Mouse (Mus musculus) retina, embryonic 14.5 days (tissue): ENCODE measurements around the gene Myh7b.
"Not testable (repeated sequence)": the region's sequence is repeated elsewhere in the genome, so short reads cannot be mapped to it uniquely, and the experiment has no call there.

ENCODE experiments used
- DNase-seq: peaks from one replicate; pipeline ENCODE4 v3.0.0-alpha.2; 2015; ENCODE audit warnings: low spot score

The Myh7b gene

GRCm38 (mm10) chr2:155604560-155605235, 6.3 kb upstream of the Myh7b start:
- no peak for DNase-seq

GRCm38 (mm10) chr2:155605236-155605589, 5.8 kb upstream of the Myh7b start:
- not testable (repeated sequence) for DNase-seq

GRCm38 (mm10) chr2:155606360-155606759, 4.7 kb upstream of the Myh7b start:
- DNase-seq, result no peak

GRCm38 (mm10) chr2:155611834-155612550, 980 bp downstream of the Myh7b start:
- DNase-seq, result no peak

DNA sequence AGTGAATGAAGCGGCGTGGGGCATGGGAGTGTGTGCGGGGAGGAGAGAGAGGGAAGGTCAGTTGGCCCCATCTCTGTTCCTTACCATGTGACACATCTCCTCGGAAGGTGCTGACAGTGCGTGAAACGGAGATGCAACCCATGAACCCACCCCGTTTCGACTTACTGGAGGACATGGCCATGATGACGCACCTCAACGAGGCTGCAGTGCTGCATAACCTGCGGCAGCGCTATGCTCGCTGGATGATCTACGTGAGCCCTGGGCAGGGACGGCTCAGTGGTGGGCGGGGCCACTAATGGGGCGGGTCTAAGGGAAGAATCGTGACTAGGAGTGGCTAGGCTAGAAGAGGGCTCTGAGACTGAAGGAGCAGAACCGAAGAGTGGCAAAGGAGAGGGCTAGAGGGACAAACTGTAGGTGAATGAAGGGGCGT, 2.3 kb downstream of the Myh7b start:
- peak; percentile 68 for DNase-seq

GRCm38 (mm10) chr2:155613953-155614352, 2.9 kb downstream of the Myh7b start:
- DNase-seq, result no peak

DNA sequence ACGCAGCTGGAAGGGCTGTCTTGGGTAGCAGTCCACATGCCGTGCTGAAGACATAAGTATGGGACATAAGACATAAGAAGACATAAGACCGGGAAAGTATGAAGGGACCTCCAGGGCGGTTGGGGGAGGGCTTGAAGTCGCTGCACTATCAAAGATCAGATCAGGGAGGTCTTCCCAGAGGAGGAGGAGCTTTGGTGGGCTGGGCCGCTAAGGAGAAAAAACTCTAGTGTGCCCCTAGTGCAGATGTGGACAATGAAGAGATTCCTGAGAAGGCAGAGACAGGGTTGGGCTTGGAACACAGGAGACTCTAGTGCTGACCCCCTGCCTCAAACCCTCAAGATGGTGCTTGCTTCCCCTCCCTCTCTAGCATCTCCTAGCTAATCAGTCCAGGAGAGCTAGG, 6.0 kb downstream of the Myh7b start:
- DNase-seq, result no peak

- peak; percentile 92 for DNase-seq
These were observed 8.8 kb downstream of the Myh7b start for GRCm38 (mm10) chr2:155619817-155620216.

DNA sequence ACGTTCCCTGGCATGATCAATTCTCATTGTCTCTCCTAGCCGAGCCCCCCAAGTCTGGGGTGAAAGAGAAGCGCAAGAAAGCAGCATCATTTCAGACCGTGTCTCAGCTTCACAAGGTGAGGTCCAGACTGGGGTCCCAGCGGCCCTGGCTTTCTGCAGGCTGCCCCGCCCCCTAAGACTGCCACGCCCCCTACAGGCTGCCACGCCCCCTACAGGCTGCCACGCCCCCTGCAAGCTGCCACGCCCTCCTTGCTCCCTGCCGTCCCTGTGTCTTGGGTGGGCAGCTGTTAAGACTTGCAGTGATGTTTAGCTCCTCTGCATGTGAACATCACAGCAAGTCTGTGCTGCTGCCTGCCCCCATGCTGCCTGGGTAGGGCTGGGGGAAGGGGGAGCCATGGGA, 11.6 kb downstream of the Myh7b start:
- DNase-seq, result no peak

GRCm38 (mm10) chr2:155623996-155624395, 13.0 kb downstream of the Myh7b start:
- DNase-seq, result no peak

DNA sequence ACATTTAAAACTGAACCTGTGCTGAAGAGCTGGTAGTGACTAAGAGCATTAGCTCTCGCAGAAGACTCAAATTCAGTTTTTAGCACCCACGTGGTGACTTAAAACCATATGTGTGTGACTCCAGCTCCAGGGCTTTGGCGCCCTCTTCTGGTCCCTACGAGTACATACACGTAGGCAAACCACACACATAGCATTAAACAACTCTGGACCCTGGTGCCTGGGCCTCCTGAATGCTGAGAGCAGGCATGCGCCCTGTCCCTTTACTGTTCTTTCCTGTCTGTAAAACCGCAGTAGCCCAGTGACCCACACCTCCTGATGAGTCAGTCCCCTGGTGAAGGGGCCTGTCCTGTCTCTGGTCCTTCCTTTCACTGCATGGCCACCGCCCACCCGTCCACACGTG, 13.7 kb downstream of the Myh7b start:
- DNase-seq, result peak; percentile 55

GRCm38 (mm10) chr2:155626277-155626676, 15.3 kb downstream of the Myh7b start:
- no peak for DNase-seq

DNA sequence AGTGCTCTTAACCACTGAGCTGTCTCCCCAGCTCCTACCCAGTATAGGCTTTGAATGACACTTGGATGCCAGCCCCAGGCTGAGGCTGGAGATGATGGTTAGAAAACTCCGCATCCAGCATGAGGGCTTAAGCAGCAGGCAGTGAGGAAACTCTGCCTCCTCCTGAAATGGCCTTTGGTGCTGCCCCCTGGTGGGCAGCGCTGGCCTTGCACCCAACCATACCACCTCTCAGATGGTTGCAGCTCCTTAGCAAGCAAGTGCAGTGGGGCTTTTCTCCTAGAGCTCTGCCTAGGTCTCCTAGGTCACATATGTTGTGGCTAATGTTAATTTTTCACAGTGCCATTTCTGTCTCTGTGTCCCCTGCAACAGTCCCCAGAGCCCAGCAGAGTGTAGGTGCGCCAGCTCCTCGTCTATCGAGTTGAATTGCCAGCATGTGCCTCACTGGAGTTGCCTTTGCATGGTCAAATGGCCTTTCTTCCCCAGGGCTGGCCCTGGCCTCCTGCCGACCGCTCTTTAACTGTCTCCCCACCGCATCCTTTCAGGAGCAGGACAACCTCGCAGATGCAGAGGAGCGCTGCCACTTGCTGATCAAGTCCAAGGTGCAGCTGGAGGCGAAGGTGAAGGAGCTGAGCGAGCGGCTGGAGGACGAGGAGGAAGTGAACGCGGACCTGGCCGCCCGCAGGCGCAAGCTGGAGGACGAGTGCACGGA, 16.2 kb downstream of the Myh7b start:
- DNase-seq, result peak; percentile 87

DNA sequence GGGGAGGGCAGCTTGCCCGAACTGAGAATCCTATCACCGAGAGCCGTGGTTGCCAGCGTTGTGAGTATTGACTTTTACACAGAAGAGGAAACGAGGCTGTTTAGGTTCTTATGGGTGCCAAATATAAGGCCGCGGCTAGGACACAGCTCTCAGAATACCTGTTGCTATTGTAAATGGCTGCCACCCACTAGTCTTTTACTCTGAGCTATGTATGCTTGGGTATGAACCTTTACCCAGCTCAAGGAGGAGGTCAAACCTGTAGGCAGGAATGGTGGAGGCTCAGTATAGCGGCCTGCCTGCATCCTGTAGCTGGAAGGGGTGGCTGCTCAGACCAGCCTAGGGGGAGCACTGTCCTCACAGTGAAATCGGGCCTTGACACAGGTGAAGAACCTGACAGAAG, 17.1 kb downstream of the Myh7b start:
- DNase-seq, result no peak

DNA sequence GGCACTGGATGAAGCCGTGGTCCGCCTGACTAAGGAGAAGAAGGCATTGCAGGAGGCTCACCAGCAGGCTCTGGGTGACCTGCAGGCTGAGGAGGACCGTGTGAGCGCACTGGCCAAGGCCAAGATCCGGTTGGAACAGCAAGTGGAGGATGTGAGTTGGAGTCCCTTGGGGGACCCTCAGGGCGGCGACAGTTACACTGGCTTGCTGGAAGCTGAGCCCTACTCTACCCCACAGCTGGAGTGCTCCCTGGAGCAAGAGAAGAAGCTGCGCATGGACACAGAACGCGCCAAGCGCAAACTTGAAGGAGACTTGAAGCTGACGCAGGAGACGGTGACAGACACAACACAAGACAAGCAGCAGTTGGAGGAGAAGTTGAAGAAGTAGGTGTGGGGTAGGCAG, 17.5 kb downstream of the Myh7b start:
- DNase-seq, result no peak

DNA sequence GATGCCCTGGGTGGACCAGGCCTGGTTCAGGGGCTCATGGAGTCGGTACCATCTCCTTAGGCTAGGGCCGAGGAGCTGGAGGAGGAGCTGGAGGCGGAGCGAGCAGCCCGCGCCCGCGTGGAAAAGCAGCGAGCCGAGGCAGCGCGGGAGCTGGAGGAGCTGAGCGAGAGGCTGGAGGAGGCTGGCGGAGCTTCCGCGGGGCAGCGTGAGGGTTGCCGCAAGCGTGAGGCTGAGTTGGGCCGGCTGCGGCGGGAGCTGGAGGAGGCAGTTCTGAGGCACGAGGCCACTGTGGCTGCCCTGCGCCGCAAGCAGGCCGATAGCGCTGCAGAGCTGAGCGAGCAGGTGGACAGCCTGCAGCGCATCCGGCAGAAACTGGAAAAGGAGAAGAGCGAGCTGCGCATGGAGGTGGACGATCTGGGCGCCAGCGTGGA, 18.2 kb downstream of the Myh7b start:
- peak; percentile 74 for DNase-seq

GRCm38 (mm10) chr2:155630153-155630552, 19.1 kb downstream of the Myh7b start:
- DNase-seq, result peak; percentile 30

DNA sequence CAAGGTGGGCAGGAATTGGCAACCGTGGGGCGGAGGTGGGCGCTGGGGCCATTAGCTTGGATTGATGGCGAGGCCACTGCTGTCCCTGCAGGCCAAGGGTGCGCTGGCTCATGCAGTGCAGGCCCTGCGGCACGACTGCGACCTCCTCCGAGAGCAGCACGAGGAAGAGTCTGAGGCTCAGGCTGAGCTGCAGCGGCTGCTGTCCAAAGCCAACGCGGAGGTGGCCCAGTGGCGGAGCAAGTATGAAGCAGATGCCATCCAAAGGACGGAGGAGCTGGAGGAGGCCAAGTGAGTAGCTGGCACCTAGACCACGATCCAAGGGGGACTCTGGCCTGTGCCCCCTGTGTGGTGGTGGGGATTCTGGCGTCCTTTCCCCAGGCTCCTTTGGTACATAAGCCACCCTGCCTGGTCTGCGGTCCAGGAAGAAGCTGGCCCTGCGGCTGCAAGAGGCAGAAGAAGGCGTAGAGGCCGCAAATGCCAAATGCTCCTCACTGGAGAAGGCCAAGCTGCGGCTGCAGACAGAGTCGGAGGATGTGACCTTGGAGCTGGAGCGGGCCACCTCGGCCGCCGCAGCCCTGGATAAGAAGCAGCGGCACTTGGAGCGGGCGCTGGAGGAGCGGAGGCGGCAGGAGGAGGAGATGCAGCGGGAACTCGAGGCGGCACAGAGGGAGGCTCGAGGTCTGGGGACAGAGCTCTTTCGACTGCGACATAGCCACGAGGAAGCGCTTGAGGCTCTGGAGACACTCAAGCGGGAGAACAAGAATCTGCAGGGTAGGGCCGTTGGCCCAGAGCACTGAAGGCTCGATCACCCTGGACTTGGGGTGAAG, 19.8 kb downstream of the Myh7b start:
- DNase-seq, result peak; percentile 65

GRCm38 (mm10) chr2:155632138-155632936, 21.3 kb downstream of the Myh7b start:
- DNase-seq, result no peak

- DNase-seq, result no peak
These were observed 22.1 kb downstream of the Myh7b start for GRCm38 (mm10) chr2:155633121-155633520.

- DNase-seq, result no peak
These were observed 22.7 kb downstream of the Myh7b start for GRCm38 (mm10) chr2:155633731-155634130.
